Mouse (Mus musculus) forebrain, embryonic 16.5 days (tissue): ENCODE measurements at regions not wholly inside any gene's neighbourhood (a gene's known extent, or its start where the extent isn't known, plus 50 kb on each side); places are given as distances from the start of the nearest gene placed in this dataset.

Experiments
- ATAC-seq: fragments of 200-750 bp; cut with Nextera tagmentation; 2 replicates; pipeline ENCODE4 v1.8.0; 2017; ENCODE audit warnings: mild to moderate bottlenecking, moderate library complexity
- H3K27ac ChIP-seq: fragments of 300-500 bp; sonication (generic); 2 replicates; pipeline ENCODE4 v1.5.1; 2014; ENCODE audit warnings: low read length, control low read depth
- H3K27me3 ChIP-seq: fragments of 300-500 bp; sonication (generic); replicated peaks from 2 replicates; pipeline ENCODE4 v1.6.1; 2014; ENCODE audit warnings: low read length; ENCODE audit not compliant: control insufficient read depth, insufficient read depth
- H3K36me3 ChIP-seq: fragments of 300-500 bp; sonication (generic); 2 replicates; pipeline ENCODE4 v1.6.1; 2014; ENCODE audit not compliant: control insufficient read depth, insufficient read depth
- H3K4me1 ChIP-seq: fragments of 300-500 bp; sonication (generic); replicated peaks from 2 replicates; pipeline ENCODE4 v1.6.1; 2014; ENCODE audit warnings: low read length; ENCODE audit not compliant: control insufficient read depth, insufficient read depth
- H3K4me2 ChIP-seq: fragments of 300-500 bp; sonication (generic); 2 replicates; pipeline ENCODE4 v1.6.1; 2014; ENCODE audit warnings: mild to moderate bottlenecking, low read length, control low read depth
- H3K4me3 ChIP-seq: fragments of 300-500 bp; sonication (generic); replicated peaks from 2 replicates; pipeline ENCODE4 v1.5.1; 2014; ENCODE audit warnings: mild to moderate bottlenecking, low read length, control low read depth
- H3K9ac ChIP-seq: fragments of 300-500 bp; sonication (generic); replicated peaks from 2 replicates; pipeline ENCODE4 v1.6.1; 2014; ENCODE audit warnings: low read depth, low read length, control low read depth
- H3K9me3 ChIP-seq: fragments of 300-500 bp; sonication (generic); 2 replicates; pipeline ENCODE4 v1.6.1; 2016; ENCODE audit warnings: low read length; ENCODE audit not compliant: control insufficient read depth
- WGBS: fragments of 180-500 bp; shearing (Covaris S2); extraction: QIAGEN DNeasy Blood & Tissue Kit; methylation state at CpG from one replicate; pipeline ENCODE4 v1.1.7; 2014; 5-methylcytosine and 5-hydroxymethylcytosine counted together

DNA sequence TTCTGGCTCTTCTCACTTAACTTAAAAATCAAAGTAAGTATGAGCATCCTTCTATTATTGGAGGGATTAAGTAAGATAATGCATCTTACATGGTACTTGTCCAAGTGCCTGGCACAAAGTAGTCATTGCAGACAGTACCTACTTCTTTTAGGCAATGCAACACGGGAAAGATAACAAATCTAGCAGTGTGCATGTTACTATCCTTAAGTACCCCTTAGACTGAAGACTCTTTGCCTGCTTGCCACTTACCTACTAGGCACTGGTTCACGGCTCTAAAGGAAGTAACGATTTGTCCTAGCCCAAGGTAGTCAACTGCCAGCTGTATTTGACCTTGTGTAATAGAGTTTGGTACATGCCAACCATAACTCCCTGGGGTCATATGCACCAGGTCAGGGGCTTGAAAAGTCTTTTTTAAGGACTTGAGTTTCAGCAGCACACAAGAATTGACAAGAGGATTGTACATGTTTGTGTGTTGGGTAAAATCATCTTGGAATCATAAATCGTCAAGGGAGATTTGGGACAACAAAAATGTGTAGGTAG lies 1409.8 kb downstream of the Gsdmc2 start:
- Histone ChIP-seq H3K4me1 (no peaks in the 10 kb centered on the region), H3K4me3 (no peak overlapping the region), H3K36me3 (no peaks in the 10 kb centered on the region), H3K27me3 (no peaks in the 10 kb centered on the region), H3K4me2 (no peak overlapping the region), H3K9ac (no peak overlapping the region), H3K9me3 (no peaks in the 10 kb centered on the region), H3K27ac (no peak overlapping the region)
- 96% methylated on average over 4 of the region's 4 CpGs for WGBS
- ATAC-seq = no peak

DNA sequence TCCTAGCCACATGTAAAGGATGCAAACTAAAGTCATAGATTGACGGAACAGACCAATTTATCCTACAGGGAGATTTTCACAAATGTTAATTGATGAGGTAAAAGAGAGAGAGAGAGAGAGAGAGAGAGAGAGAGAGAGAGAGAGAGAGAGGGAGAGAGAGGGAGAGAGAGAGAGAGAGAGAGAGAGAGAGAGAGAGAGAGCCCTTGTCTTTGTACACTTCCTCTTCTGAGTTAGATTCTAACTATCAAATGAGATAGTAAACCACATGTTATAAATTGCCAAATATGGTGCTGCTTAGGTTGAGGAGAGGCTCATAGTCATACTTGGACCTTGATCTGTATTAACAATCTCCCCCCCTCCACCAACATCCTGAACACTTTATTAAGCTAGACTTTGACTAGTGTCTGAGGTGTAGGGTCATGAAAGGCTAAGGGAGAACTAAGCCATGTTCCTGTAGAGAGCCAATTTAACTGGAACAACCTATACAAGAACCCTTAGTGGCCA lies 1412.2 kb downstream of the Gsdmc2 start:
- Histone ChIP-seq H3K27ac (no peak overlapping the region), H3K4me3 (no peak overlapping the region), H3K4me1 (no peaks in the 10 kb centered on the region), H3K9me3 (no peaks in the 10 kb centered on the region), H3K36me3 (no peaks in the 10 kb centered on the region), H3K4me2 (no peak overlapping the region), H3K9ac (no peak overlapping the region), H3K27me3 (no peaks in the 10 kb centered on the region)
- 84% methylated on average over 1 of the region's 1 CpGs for WGBS
- ATAC-seq = no peak

DNA sequence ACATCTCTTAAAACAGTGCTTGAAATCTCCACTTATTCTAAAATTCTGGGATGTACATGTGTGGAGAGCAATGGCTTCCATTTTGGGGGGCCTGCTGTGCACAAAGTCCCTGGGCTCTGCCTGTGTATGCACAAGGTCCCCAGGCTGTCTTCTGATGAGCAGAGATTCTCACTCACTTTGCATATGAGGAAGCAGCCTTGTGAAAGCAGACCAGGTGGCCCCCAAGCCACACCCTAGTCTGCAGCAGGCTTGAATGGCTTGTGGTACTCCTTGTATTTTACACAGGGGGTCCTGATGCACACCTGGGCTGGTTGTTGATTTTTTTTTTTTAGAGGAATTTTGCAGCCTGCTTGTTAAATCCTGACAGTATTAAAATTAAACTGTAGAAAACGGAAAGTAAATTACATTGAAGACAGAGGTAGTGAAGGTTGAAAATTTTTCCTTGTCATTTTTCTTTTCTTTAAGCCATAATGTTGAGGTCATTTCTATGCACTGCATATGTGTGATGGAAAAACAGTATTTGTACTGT lies 1413.8 kb downstream of the Gsdmc2 start:
- Histone ChIP-seq H3K9ac (no peak overlapping the region), H3K36me3 (no peaks in the 10 kb centered on the region), H3K9me3 (no peaks in the 10 kb centered on the region), H3K4me1 (no peaks in the 10 kb centered on the region), H3K4me3 (no peak overlapping the region), H3K4me2 (no peak overlapping the region), H3K27ac (no peak overlapping the region), H3K27me3 (no peaks in the 10 kb centered on the region)
- WGBS = 89% methylated on average over 1 of the region's 1 CpGs
- no peak for ATAC-seq

DNA sequence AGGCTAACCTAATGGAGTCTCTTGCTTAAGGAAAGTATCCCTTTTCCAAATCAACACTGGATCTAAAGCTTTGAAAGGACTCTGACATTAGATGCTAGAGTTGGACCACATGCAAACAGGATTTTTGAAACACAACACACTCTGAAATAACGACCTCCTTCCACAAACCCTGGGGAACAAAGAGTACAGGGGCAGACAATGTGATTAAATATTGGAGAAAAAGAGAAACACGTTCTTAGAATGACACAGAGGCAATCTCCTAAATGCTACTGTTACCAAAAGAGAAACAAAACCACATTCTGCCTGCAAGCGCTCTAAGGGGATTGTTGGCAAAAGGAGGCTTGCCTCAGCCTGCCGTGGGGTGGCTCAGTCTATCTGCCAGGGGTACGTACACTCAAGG lies 1422.0 kb downstream of the Gsdmc2 start:
- Histone ChIP-seq H3K4me3 (no peak overlapping the region), H3K9ac (no peak overlapping the region), H3K27me3 (no peaks in the 10 kb centered on the region), H3K4me2 (no peak overlapping the region), H3K9me3 (no peaks in the 10 kb centered on the region), H3K27ac (no peak overlapping the region), H3K36me3 (no peaks in the 10 kb centered on the region), H3K4me1 (no peaks in the 10 kb centered on the region)
- ATAC-seq = no peak
- 50% methylated on average over 5 of the region's 5 CpGs for WGBS

DNA sequence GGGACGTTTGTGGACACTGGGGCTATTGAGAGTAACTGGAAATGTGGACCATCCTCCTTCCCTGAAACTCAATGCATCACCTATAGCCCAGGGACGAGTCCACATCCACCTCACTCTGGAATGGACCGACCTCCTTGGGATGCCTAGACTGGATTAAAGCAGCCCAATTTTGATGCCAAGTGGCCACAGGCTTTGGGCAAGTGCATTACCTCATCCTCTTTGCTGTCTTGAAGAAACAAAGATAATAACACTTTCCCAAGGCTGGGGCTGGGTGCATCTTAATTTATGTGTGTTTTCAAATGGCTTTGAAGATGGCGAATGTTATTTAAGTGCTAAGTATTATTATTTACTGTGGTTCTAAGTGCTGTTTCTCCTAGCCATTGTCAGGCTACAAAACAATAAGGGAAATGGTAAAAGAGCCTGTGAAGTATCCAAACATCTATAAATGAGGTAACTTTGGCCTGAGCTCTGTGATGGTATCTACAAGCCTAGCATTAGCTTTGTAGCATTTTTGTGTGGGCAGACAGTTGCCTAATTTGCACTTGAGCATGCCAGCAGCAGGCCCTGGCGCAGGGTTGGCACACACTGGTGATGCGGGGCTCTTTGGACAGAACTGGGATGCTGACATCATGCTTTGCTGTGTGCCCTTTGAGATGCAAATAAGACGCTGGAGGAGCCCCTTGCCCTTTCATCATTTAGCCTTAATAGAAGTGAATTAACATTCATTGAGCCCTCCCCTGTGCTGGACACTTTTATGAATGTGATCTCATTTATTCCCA lies 1423.7 kb downstream of the Gsdmc2 start:
- Histone ChIP-seq H3K9ac (no peak overlapping the region), H3K9me3 (no peaks in the 10 kb centered on the region), H3K4me3 (no peak overlapping the region), H3K4me1 (no peaks in the 10 kb centered on the region), H3K27me3 (no peaks in the 10 kb centered on the region), H3K4me2 (no peak overlapping the region), H3K36me3 (no peaks in the 10 kb centered on the region), H3K27ac (no peak overlapping the region)
- ATAC-seq = peak; percentile 98
- 28% methylated on average over 7 of the region's 7 CpGs for WGBS

DNA sequence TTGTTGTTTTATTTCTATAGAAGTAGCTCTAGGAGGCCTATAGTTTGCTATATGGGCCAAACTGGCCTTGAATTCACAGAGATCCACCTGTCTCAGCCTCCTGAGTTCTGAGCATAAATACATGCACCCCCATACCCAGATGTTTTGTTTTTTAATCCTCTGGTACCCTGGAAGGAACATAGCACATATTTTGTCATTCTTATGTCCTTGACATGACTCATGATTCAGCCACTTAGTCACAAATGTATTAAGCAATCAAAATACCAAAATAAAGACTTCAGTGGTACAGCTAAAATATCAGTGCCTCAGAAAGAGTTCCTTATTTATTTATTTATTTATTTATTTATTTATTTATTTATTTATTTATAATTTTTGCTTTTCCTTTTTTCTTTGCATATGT lies 1428.3 kb downstream of the Gsdmc2 start:
- Histone ChIP-seq H3K9me3 (no peaks in the 10 kb centered on the region), H3K4me2 (no peak overlapping the region), H3K27ac (no peak overlapping the region), H3K9ac (no peak overlapping the region), H3K36me3 (no peaks in the 10 kb centered on the region), H3K4me3 (no peak overlapping the region), H3K4me1 (no peaks in the 10 kb centered on the region), H3K27me3 (no peaks in the 10 kb centered on the region)
- no peak for ATAC-seq

DNA sequence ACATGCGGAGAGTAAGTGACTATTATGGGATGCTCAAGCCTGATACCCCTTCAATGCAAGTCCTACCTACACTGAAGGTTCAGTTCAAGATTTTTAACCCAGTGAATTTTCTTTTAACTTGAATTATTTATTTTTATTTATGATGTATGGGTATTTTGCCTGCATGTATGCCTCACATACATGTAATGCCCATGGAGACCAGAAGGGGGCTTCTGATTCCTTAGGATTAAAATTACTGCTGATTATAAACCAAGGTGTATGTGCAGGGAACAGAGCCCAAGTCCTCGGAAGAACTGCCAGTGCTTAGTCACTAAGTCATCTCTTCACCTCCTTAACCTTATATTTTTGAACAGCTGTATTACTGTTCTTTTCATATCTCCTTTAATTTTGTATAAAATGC lies 1431.3 kb downstream of the Gsdmc2 start:
- WGBS = 97% methylated on average over 2 of the region's 2 CpGs
- Histone ChIP-seq H3K4me1 (no peaks in the 10 kb centered on the region), H3K4me3 (no peak overlapping the region), H3K27me3 (no peaks in the 10 kb centered on the region), H3K4me2 (no peak overlapping the region), H3K27ac (no peak overlapping the region), H3K9ac (no peak overlapping the region), H3K36me3 (no peaks in the 10 kb centered on the region), H3K9me3 (no peaks in the 10 kb centered on the region; the same call in 1 of the 2 replicates)
- ATAC-seq = no peak

DNA sequence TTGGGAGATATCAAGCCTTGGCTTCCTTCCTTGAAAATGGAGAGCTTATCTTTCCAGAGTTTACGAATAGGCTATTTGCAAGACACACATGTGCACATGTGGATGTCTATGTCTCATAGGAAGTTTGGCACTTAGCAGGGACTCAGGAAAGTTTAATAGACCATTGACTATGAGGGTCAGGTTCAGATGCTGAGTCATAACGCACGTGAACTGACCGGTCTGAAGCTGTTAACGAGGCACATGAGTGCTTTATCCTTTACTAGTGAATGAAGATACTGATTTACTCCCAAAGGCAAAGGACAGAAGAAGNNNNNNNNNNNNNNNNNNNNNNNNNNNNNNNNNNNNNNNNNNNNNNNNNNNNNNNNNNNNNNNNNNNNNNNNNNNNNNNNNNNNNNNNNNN lies 1442.8 kb downstream of the Gsdmc2 start:
- H3K36me3 ChIP-seq = no peaks in the 10 kb centered on the region
- no peaks in the 10 kb centered on the region for H3K4me1 ChIP-seq
- H3K27me3 ChIP-seq = no peaks in the 10 kb centered on the region
- H3K9me3 ChIP-seq = no peaks in the 10 kb centered on the region
- H3K27ac ChIP-seq = no peak overlapping the region
- WGBS = 75% methylated on average over 5 of the region's 5 CpGs
- H3K4me3 ChIP-seq = no peak overlapping the region
- no peak for ATAC-seq
- no peak overlapping the region for H3K9ac ChIP-seq
- H3K4me2 ChIP-seq = no peak overlapping the region

DNA sequence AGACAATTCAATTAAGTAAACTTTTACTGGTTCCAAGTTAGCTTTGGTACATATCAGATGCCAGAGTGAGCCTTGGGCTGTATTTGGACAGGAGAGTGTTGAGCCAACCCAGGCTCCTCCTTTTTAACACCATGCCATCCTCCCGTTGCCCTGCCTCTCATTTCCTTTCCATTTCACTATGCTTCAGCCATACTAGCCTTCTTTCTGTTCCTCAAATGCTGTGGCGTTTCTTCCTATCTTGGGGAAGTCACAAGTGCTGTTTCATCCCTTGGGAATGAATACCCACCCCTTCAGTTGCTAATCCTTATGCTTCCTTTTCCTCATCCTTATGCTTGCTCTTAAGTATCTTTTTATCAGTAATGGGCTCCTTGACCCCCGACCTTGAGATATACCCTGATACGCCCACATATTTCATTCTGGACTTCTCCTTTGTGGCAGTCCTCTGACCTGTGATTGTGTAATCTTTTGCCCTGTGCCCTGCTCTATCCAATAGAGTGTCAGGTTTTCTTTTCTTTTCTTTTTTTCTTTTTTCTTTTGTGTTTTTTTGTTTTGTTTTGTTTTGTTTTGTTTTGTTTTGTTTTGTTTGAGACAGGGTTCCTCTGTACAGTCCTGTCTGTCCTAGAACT lies 1443.9 kb downstream of the Gsdmc2 start:
- WGBS = 81% methylated on average over 4 of the region's 4 CpGs
- H3K36me3 ChIP-seq = no peaks in the 10 kb centered on the region
- no peaks in the 10 kb centered on the region for H3K27me3 ChIP-seq
- H3K4me2 ChIP-seq = no peak overlapping the region
- H3K9ac ChIP-seq = no peak overlapping the region
- no peak overlapping the region for H3K4me3 ChIP-seq
- no peak for ATAC-seq
- H3K27ac ChIP-seq = no peak overlapping the region
- H3K4me1 ChIP-seq = no peaks in the 10 kb centered on the region
- no peaks in the 10 kb centered on the region for H3K9me3 ChIP-seq
